Mouse (Mus musculus) G1E (cell line): ENCODE data around the gene Zfp12. TPM values are rescaled to one million over a fixed set of nuclear protein-coding genes. Genes with fewer than 3 reads are reported as not detected.

ENCODE experiments used
- ATAC-seq: 2 replicates; pipeline ENCODE4 v1.8.0; 2016; ENCODE audit warnings: mild to moderate bottlenecking; ENCODE audit not compliant: insufficient number of reproducible peaks, poor library complexity, low FRiP score, severe bottlenecking; ENCODE audit errors: extremely low read depth
- DNase-seq: peaks from one replicate; pipeline ENCODE4 v3.0.0; 2012; ENCODE audit warnings: low spot score
- H3K27me3 ChIP-seq: 2 replicates; pipeline ENCODE4 v1.6.1; 2012; ENCODE audit warnings: mild to moderate bottlenecking, low read length, inconsistent platforms; ENCODE audit not compliant: insufficient read depth
- H3K36me3 ChIP-seq: replicated peaks from 2 replicates; pipeline ENCODE3; 2012; ENCODE audit warnings: mild to moderate bottlenecking, inconsistent platforms
- H3K4me1 ChIP-seq: 2 replicates; pipeline ENCODE4 v1.6.1; 2012; ENCODE audit warnings: low read depth, low read length, inconsistent platforms, mixed read lengths; ENCODE audit not compliant: insufficient read depth
- H3K4me3 ChIP-seq: 2 replicates; pipeline ENCODE4 v1.5.1; 2012; ENCODE audit warnings: low read depth, mild to moderate bottlenecking, inconsistent platforms, low read length, moderate library complexity, mixed read lengths
- H3K9me3 ChIP-seq: replicated peaks from 2 replicates; pipeline ENCODE4 v1.6.1; 2012; ENCODE audit warnings: inconsistent platforms
- CTCF ChIP-seq: IDR thresholded peaks from 2 replicates; pipeline ENCODE4 v1.5.1; 2012; ENCODE audit warnings: low read depth, low read length, inconsistent platforms, mixed read lengths
- GATA1 ChIP-seq: IDR thresholded peaks from 2 replicates; pipeline ENCODE4 v1.6.1; 2012; ENCODE audit warnings: borderline replicate concordance, low read length, inconsistent platforms, mixed read lengths
- GATA2 ChIP-seq: IDR thresholded peaks from 2 replicates; pipeline ENCODE4 v1.6.1; 2012; ENCODE audit warnings: low read depth, low read length, inconsistent platforms, borderline replicate concordance
- POLR2AphosphoS5 ChIP-seq: IDR thresholded peaks from 2 replicates; pipeline ENCODE4 v1.6.1; 2012; ENCODE audit warnings: low read depth, low read length, inconsistent platforms; ENCODE audit not compliant: insufficient replicate concordance
- TAL1 ChIP-seq: conservative IDR thresholded peaks from 2 replicates; pipeline ENCODE4 v1.6.1; 2012; ENCODE audit warnings: low read depth, low read length, inconsistent platforms, mixed read lengths
- polyA plus RNA-seq: library from polyadenylated mRNA; stranded (reverse); fragments of >175 nt; gene quantifications from 2 replicates; pipeline ENCODE4 v1.2.3, GENCODE M21; 2012
- total RNA-seq, 2 experiments: library from RNA; stranded (forward) in 1 of 2; stranded (reverse) in 1 of 2; fragments of 200-1000 nt in 1 of 2; fragments of >200 nt in 1 of 2; fragmentation: Nextera tagmentation in 1 of 2; gene quantifications; 2 replicates each; pipeline ENCODE4 v1.2.3; 2014 to 2017

The Zfp12 gene
- total and polyA plus RNA-seq, 3 experiments = 4.2 to 22.3 (median 21.4) TPM

- Histone ChIP-seq H3K36me3 (peaks cover 98% of the 10 kb centered on the region), H3K9me3 (peaks cover 49% of the 10 kb centered on the region), H3K27me3 (peaks cover 14% of the 10 kb centered on the region; the same call in 1 of the 2 replicates), H3K4me1 (peaks cover 3% of the 10 kb centered on the region; the same call in 1 of the 2 replicates), H3K4me3 (no peak overlapping the region)
- TF ChIP-seq GATA1 = no peak
- no peak for TF ChIP-seq POLR2AphosphoS5
- no peak for TF ChIP-seq GATA2
- no peak for TF ChIP-seq CTCF
- DNase-seq (no peak), ATAC-seq (no peak)
These were observed 20.8 kb downstream of the Zfp12 start for GRCm38 (mm10) chr5:143255802-143256201.

GRCm38 (mm10) chr5:143261636-143262035 lies 26.7 kb downstream of the Zfp12 start:
- Histone ChIP-seq H3K9me3 (no peaks in the 10 kb centered on the region), H3K4me1 (peaks cover 13% of the 10 kb centered on the region), H3K36me3 (peaks cover 86% of the 10 kb centered on the region), H3K4me3 (no peak overlapping the region), H3K27me3 (no peaks in the 10 kb centered on the region)
- DNase-seq (no peak), ATAC-seq (no peak)
- TF ChIP-seq CTCF = no peak
- TF ChIP-seq GATA2 = no peak
- TF ChIP-seq POLR2AphosphoS5 = no peak
- no peak for TF ChIP-seq GATA1
- TF ChIP-seq TAL1 = no peak

- Histone ChIP-seq H3K27me3 (no peaks in the 10 kb centered on the region), H3K4me1 (peaks cover 35% of the 10 kb centered on the region), H3K4me3 (no peak overlapping the region), H3K9me3 (no peaks in the 10 kb centered on the region), H3K36me3 (peaks cover 62% of the 10 kb centered on the region)
- DNase-seq (no peak), ATAC-seq (no peak)
- TF ChIP-seq GATA2 = no peak
- TF ChIP-seq TAL1 = no peak
- no peak for TF ChIP-seq CTCF
- TF ChIP-seq GATA1 = no peak
- no peak for TF ChIP-seq POLR2AphosphoS5
These were observed 29.7 kb downstream of the Zfp12 start for GRCm38 (mm10) chr5:143264689-143265088.

- Histone ChIP-seq H3K4me3 (no peak overlapping the region), H3K27me3 (no peaks in the 10 kb centered on the region), H3K36me3 (peaks cover 55% of the 10 kb centered on the region), H3K4me1 (peaks cover 41% of the 10 kb centered on the region), H3K9me3 (no peaks in the 10 kb centered on the region)
- no peak for ATAC-seq
- DNase-seq = no peak
- no peak for TF ChIP-seq GATA1
- TF ChIP-seq GATA2 = no peak
- TF ChIP-seq CTCF = no peak
- no peak for TF ChIP-seq POLR2AphosphoS5
- TF ChIP-seq TAL1 = no peak
These were observed 30.4 kb downstream of the Zfp12 start for GRCm38 (mm10) chr5:143265409-143265808.

- ATAC-seq = no peak
- no peak overlapping the region for H3K4me3 ChIP-seq
These were observed 31.8 kb downstream of the Zfp12 start for GRCm38 (mm10) chr5:143266794-143267193.

GRCm38 (mm10) chr5:143268985-143269362 lies 34.0 kb downstream of the Zfp12 start:
- ATAC-seq (no peak), DNase-seq (no peak)
- Histone ChIP-seq H3K36me3 (peaks cover 28% of the 10 kb centered on the region), H3K27me3 (no peaks in the 10 kb centered on the region; the same call in 1 of the 2 replicates), H3K9me3 (no peaks in the 10 kb centered on the region), H3K4me1 (peaks cover 72% of the 10 kb centered on the region), H3K4me3 (peak overlapping the region; percentile 85)
- no peak for TF ChIP-seq GATA2
- no peak for TF ChIP-seq POLR2AphosphoS5
- TF ChIP-seq TAL1 = no peak
- no peak for TF ChIP-seq GATA1

More at GRCm38 (mm10) chr5:143266794-143267193, 31.8 kb downstream of the Zfp12 start:
- no peak for DNase-seq
- TF ChIP-seq GATA1 = no peak
- TF ChIP-seq POLR2AphosphoS5 = no peak
- no peak for TF ChIP-seq CTCF
- no peak for TF ChIP-seq GATA2
- no peak for TF ChIP-seq TAL1
- no peaks in the 10 kb centered on the region for H3K27me3 ChIP-seq
- H3K4me1 ChIP-seq = peaks cover 55% of the 10 kb centered on the region
- peaks cover 48% of the 10 kb centered on the region for H3K36me3 ChIP-seq
- H3K9me3 ChIP-seq = no peaks in the 10 kb centered on the region
